Mouse (Mus musculus) G1E (cell line): ENCODE results near the gene Otud7b.

Experiments used
- CTCF ChIP-seq: IDR thresholded peaks from 2 replicates; pipeline ENCODE4 v1.5.1; 2012; ENCODE audit warnings: low read depth, low read length, inconsistent platforms, mixed read lengths
- GATA1 ChIP-seq: IDR thresholded peaks from 2 replicates; pipeline ENCODE4 v1.6.1; 2012; ENCODE audit warnings: borderline replicate concordance, low read length, inconsistent platforms, mixed read lengths
- POLR2AphosphoS5 ChIP-seq: IDR thresholded peaks from 2 replicates; pipeline ENCODE4 v1.6.1; 2012; ENCODE audit warnings: low read depth, low read length, inconsistent platforms; ENCODE audit not compliant: insufficient replicate concordance
- TAL1 ChIP-seq: conservative IDR thresholded peaks from 2 replicates; pipeline ENCODE4 v1.6.1; 2012; ENCODE audit warnings: low read depth, low read length, inconsistent platforms, mixed read lengths

DNA sequence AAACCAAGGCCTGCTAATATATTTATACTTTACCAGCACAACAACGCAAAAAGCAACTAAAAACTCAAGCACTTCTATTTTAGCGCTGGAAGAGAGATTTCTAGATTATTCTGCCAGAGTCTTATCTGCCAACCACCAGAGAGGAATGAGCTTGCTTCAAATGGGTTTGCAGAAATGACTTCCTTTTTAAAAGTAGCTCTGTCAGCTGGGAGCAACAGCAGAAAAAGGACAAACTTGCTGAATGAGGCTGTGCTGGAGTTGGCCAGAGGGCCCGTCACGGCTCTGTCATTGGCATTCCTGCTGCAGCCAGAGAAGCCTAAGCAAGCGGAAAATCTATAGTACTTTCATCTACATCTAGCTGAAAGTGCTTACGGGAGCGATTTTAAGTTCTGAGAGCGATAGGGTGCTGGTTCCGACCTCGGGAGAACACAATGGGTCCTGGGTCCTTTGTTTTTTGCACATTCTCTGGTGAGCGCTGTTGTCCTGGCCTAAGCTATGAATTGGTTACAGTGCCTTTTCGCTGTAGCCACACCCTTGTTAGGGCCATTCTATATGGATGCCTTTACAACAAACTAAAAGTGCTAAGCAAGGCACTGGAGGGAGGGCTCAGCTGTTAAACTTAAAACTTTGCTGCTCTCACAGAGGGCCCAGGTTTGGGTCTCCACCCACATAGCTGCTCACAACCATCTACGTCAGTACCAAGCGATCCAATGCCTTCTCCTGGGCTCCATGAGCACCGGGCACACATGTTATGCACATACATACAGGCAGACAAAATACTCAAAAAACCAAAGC, 21.4 kb upstream of the Otud7b start:
- no peak for TF ChIP-seq CTCF
- TF ChIP-seq GATA1 = no peak
- TF ChIP-seq TAL1 = no peak
- no peak for TF ChIP-seq POLR2AphosphoS5
